8 mouse cellular contexts compared by ENCODE assay signal in the genomic region with DNA sequence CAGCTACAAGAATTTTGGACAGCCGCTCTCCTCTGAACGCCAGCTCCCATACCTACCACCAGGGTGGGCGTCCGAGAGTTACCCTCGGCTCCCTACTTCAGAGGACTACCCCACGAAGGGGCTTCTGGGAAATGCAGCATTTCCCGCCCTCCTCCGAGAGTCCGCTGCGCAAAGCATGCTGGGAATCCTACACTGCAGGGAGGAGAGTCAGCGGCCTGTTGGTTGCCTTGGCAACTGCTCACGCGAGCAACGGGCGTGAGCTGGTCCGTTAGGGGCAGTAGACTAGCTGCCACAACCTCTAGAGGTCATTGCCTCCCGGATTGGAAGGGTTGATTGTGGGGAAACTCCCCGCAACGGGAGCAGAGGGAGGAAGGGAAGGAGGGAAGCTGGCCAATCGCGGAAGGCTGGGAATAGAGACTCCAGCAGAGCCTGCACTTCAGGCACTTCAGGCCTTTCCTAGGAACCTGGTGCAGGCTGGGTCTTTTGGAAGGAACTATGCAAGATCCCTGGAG. TPM values are rescaled to one million over a fixed set of nuclear protein-coding genes. Genes with fewer than 3 reads are reported as not detected.
DNase-seq lines count a peak whose midpoint lies in the region; ATAC-seq lines count a peak whose summit lies in the region.

Gene Gstt2, minus strand, starts transcription at position 177 of the 512 bp plus-strand sequence.

- peak; percentile 80 for ATAC-seq in intestine, embryonic 15.5 days
- ATAC-seq in megakaryocyte-erythroid progenitor cell, adult 5-6 weeks (replicated peaks; ENCODE audit: low FRiP score, low TSS enrichment, poor library complexity, severe bottlenecking) = peak; percentile 64

- H3K4me1 ChIP-seq in intestine, embryonic 15.5 days (replicated peaks) = peaks cover 24% of the 10 kb centered on the region; the same call in 1 of the 2 replicates

- peak within 1 kb of the TSS; percentile 46 for H3K4me3 ChIP-seq in intestine, embryonic 15.5 days (replicated peaks)

- peak within 1 kb of the TSS; percentile 74 for H3K27ac ChIP-seq in intestine, embryonic 15.5 days

- H3K9ac ChIP-seq in intestine, embryonic 15.5 days = peak within 1 kb of the TSS; percentile 53

- WGBS in intestine, embryonic 15.5 days = 0% methylated on average over 21 of the region's 21 CpGs

- H3K9me3 ChIP-seq in intestine, embryonic 15.5 days = no peaks in the 10 kb centered on the region

- peak; percentile 95 for DNase-seq in adrenal gland, postnatal 10 days
- DNase-seq in embryo, embryonic 9.5 days (ENCODE audit: extremely low spot score) = peak; percentile 96
- DNase-seq in gastrocnemius, postnatal 4 days (ENCODE audit: low spot score in 2 of 2) = peak; percentile 82 to 93
- DNase-seq in left cerebral cortex, postnatal 14 days (ENCODE audit: low spot score in 2 of 2) = peak; percentile 90 to 92
- peak; percentile 90 for DNase-seq in right cerebral cortex, postnatal 14 days
- DNase-seq in urinary bladder, postnatal 25 days (ENCODE audit: low spot score) = peak; percentile 89

- H3K36me3 ChIP-seq in intestine, embryonic 15.5 days = no peaks in the 10 kb centered on the region

- no peaks in the 10 kb centered on the region for H3K27me3 ChIP-seq in intestine, embryonic 15.5 days (replicated peaks)

- intact Hi-C loops in left cerebral cortex, postnatal 14 days (cut with DNase I) = loop anchor here (5.0 kb wide), 1 partner anchor 65 kb away; the partner anchor contains the start of gene Ddt

- peak within 1 kb of the TSS; percentile 86 for H3K4me2 ChIP-seq in intestine, embryonic 15.5 days (replicated peaks)

RNA-seq across cellular contexts. Expression of gene Gstt2, which starts in this region (rescaled TPM):
- 10 to 100 TPM; 38.2 to 45.8 TPM for total RNA-seq in adrenal gland, postnatal 10 days (2021)
- total RNA-seq in gastrocnemius, postnatal 4 days (2021) = 1 to 10 TPM; 7.6 to 9.2 TPM
- 57.5 and 63.1 TPM in 2 replicates for polyA plus RNA-seq in intestine, embryonic 15.5 days (2015; fragmentation: Nextera tagmentation; extraction: Ambion mirVana)
- 1 to 10 TPM; 4.1 to 4.5 TPM for total RNA-seq in left cerebral cortex, postnatal 14 days (2021)
- total RNA-seq in megakaryocyte-erythroid progenitor cell, adult 5-6 weeks (2014; fragmentation: Nextera tagmentation) = 9.3 and 15.1 TPM in 2 replicates
- 10.0 and 24.9 TPM in 2 replicates for total RNA-seq in megakaryocyte-erythroid progenitor cell, adult 5-6 weeks (2017)

Comparison
In these comparisons a context has a peak if more than half of its experiments do, and no peak if none do; other contexts are left out.
1. Peak in every context shown above with its lines: DNase-seq, ATAC-seq, H3K4me3 ChIP-seq and H3K27ac ChIP-seq.